Mouse (Mus musculus) brain, adult 2 months (tissue): ENCODE data around the gene Aptx.
A peak's percentile ranks its signal among the peaks of the same experiment; 100 is the strongest.

Experiments
- DNase-seq: peaks from one replicate; pipeline ENCODE4 v3.0.0; 2011; ENCODE audit warnings: low read depth, low spot score

Gene Aptx

DNA sequence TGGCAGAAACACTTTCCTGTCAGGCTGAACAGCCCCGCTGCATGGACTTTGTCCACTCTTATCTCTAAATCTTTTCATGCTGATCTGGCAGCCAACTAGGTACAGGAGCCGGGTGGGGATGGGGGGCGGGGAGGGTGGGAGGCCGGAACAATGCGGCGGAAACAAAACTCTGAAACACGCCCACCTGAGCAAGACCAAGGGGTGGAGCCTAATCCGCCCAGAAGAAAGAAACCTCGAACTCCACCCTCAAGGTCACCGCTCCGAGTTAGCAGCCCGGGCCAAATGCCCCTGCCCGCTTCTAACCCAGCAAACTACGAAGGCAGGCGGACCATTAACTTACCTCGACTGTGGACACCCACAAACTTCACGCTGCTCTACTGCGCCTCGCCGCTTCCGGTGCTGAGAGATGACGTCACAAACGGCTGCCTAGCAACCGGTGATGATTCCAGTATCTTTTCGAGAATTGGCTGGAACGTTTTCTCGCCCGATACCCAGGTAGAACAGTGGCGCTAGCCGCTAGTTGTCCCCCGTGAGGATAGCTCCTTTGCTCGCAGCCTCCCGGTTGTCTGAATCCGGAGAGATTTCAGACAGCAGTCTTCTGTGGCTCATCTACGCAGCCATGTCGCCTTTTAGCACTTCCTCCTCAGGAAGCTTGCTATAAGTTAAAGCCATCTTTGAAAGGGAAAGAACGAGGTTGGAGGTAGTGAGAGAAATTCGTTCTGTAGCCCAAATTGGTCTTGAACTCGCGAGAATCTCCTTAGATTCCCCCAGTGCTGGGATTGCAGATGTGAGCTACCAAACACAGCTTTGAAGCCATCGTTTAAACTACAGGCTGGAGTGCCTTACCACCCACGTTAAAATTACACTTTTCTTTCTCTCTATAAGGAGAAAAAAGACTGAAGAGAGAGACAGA, at the start of gene Aptx:
Gene Aptx, minus strand, starts transcription at position 398 of the 913 bp plus-strand sequence.
- DNase-seq: peak; percentile 98

DNA sequence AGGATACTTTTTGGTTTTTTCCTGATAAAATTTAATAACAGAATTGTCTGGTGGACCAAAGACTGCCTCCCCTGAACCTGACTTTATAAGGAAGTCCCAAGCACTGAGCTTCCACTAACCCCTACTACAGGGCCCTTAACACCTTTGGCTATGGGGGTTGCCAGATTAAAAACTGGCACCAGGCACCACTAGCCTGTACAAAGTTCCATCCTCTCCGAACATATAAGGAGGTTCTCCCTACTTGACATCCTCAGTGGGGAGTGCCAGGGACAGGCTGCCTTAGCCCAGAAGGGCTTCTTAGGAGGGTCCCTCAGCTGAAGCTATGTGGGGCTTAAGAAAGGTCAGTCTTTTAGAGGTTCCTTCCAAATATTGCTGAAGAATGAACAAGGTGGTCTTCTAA, 32.4 kb upstream of the Aptx start:
- no peak for DNase-seq

DNA sequence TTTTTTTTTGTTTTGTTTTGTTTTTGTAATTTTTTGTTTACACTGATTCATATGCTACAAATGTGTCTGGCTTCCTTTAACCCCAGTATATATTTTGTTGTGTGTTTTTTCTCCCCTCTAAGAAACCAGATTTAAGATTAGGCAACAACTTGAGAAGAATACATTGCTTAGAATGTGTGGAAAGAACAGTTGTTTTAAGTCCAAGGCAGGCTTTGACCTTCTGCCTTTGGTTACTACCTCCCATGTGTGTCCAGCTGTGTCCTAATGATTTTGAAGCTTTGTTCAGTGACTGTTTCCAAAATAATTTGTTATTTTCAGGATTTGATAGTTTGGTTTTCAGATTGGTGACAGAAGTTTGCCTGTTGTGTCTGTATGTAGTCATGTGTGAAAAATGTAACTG, 28.3 kb upstream of the Aptx start:
- DNase-seq: no peak

DNA sequence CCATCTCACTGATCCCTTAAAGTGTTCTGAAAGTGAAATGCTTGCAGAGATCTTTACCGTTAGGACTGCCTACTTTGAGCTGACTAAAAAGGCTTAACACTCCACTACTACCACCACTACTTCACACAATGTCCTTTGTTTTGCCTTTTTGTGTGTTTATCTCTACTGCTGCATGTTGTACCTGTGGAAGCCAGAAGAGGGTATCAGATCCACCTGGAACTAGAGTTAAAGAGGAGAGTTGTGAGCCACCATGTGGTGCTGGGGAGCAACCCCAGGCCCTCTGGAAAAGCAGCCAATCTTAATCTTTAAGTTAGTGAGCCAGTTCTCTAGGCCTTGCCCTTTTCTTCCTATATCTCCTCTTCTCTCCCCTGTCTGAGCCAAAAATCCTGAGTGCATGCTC, 24.3 kb upstream of the Aptx start:
- DNase-seq: peak; percentile 16

DNA sequence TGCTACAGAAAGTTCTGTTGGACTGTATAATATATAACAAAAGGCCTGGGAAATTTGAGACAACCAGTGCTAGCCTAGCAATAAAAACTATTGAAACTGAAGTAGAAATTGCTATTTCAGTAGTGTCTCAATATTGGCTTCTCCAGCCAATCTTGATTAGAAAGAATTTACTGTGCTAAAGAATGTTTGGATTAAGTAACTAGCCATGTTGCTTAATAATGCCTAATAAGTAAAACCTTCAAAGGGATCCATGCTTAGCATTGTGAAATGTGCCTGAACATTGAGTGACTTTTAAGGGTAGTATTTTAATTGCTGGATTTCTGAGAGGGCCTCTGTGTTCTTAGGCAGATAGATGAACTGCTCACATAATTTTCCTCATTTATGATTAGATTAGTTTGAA, 22.6 kb upstream of the Aptx start:
- no peak for DNase-seq

DNA sequence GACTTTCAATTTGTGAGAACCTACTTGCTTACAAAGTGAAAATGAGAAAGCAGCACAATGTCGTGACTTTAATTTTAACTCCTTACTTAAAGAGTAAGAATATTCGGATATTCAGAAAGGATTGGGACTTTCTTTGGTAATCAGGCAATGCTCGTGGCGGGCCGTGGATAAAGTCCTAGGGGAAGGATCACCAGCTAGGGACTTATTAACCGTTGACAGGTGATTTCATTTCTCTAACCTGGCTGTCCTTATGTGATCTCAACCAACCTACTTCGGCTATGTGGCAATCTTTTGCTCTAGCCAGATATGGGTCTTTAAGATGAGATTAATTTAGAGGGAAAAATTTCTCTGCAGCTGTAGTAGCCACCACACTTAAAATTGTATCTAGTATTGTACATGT, 22.1 kb upstream of the Aptx start:
- DNase-seq: no peak

DNA sequence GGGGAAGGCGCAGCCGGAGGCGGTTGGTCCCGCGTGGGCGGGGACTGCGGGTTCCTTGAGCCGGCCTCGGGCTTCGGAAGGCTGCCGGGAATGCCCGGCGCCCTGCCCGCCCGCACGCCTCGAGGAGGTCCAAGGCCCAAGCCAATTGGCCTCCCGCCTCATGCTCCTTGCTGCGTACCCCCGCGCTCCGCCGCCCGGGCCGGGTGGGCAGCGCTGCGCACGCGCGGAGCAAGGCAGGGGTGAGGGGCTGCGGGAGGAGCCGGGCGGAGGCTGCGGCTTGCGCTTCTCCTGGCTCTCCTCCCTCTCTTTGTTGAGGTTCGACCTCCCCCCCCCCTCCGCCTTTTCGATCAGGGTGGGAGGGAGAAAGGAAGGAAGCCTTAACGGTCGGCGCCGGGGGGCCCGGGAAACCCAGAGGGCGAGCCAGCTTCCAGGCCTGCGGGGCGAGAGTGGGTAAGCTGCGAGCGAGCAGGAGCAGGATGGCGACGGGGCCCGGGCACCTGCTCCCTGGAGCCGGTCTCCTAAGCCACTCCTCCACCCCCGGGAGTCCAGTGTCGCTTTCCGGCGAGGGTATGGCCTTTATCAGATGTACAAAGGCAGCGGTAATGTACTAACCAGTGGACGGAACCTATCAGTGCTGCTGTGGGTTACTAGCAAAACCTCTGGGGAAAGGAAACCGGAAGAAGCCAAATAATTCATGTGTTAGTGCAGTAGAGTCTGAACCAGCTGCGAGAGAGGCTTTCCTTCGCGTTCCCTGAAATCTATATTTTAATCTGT, 19.9 kb upstream of the Aptx start:
- DNase-seq: peak; percentile 82

DNA sequence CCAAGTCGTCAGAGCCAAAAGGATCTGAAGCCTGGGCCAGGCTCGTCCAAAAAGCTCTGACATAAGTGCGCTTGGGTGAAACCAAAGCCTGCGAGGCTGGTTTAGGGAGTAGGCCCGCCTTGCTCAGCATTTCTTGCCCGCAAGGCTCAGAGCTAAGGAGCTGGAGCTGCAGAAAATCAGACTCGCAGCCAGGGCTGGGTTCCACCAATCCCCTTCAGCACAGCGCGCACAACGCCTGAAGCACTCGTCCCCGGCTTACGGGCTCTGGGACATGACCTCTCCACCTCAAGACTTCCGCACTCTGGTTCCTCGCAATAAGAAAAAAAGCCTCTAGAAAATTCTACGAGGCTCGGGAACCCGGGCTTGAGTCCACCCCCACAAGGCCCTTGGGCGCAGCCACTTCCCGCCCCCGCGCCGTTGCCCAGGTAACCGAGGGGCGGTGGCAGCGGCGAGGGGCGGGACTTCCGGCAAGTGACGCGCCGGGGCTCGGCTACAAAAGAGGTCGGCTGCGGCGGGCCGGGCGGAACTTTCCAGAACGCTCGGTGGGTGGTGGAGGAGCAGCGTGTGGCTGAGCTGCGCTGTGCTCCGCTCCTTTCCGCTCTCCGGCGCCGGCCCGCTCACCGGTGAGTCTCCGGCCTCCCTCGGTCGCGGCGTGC, 19.1 kb upstream of the Aptx start, which contains the start of gene Dnaja1:
Gene Dnaja1, plus strand, starts transcription at position 140 of the 656 bp plus-strand sequence.
- DNase-seq: peak; percentile 97

DNA sequence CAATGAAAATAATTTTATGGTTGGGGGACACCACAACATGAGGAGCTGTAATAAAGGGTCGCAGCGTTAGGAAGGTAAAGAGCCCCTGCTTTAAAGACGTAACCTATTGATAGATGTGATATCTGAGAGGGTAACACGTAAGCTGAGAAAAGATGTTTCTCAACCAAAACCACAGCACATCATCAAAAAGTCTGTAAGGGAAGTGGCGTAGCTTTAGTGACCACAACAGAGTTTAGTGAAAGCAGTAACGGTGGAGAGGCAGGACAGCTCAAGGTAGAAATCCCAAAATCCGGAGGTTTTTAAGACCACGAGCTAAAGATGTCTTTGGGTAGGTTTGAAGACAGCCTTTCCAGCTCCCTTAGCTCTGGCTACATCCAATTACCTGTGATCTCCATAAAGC, 17.9 kb upstream of the Aptx start:
- no peak for DNase-seq

DNA sequence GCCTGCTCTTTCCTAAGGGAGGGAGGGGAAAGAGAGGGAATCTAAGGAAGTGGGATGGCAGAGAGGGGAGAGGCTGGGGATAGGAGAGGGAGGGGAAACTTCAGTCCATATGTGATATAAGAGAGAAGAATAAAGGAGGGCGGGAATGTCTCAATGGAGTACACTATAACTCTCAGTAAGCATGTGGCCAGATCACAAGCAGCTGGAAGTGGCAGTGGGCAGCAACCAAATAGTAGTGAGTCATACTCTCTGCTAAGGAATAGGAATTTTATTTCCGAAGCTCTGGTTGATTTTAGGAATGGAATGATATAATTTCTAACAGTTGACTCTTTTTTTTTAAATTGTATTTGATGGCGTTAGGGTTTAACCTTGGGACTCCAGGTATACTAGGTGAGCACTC, 14.1 kb upstream of the Aptx start:
- no peak for DNase-seq

DNA sequence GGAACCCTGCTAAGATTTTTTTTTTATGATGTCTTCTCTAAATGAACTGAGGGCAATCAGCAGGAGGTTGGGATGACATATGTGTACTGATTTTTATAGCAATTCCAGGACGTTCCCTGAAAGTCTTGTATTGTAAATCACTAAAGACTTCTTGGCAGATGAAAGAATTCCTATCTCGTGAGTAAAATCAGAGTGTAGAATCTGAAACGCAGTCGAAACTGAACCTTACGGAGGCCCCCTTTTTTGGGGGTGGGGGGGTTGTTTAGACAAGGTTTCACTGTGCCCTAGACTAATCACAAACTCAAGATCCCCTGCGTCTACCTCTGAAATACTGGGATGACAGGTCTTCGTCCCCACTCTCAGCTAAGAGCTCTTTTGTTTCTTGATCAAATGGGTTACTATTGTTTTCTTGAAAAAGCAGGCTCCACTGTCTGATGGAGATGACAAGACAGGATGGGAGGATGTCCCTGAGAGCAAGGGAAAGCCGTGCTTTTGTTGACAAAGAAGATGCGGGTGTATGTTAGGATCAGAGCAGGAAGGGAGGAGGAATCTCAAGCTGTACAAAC, 799 bp upstream of the Aptx start:
- DNase-seq: no peak

DNA sequence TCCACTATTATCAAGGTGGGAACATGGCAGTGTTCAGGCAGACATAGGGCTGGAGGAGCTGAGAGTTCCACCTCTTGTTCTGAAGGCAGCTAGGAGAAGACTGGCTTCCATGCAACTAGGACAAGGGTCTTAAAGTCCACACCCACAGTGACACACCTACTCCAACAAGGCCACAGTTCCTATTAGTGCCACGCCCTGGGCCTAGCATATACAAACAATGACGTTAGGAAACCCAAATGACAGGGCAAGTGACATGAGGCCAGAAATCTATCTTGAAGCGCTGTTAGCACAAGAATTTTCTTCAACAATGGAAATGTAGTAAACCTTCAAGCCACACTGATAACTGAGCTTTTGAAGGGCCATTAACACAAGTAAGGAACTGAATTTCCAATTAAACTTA, 1.2 kb downstream of the Aptx start:
- DNase-seq: no peak

DNA sequence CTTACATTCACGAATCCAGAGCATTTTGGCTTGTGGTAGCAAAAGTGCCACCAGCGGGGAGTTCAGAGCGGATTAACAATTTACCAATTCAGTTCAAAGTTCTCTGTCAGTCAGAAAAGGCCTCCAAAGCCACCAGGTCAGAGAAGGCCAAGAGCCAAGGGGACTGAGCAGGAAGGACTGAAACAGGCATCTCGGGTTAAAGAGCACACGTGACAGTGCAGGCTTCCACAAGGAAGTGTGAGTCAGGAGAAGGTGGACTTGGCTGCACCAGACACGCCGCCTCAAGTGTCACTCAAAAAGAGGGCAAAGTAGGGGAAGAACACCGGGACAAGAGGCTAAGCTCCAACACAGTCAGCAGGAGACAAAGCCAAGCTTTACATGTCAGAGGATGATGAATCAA, 2.8 kb downstream of the Aptx start:
- no peak for DNase-seq

DNA sequence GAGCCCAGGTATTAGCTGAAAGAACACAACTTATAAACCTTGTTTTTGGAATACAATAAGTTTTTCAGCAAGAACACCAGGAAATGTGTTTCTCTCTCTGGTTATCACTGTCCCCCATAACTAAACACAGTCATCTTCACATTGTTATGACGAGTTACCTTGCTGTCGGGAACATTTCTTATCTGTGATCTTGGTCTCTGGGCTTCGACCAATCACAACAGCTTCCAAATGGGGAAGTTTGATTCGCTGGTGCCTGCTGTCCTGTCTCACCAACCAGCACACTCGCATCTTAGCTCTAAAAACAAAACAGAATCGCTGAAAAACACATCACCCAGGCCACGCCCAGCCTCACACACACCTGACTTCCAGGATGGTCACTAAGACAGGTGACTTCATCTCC, 5.9 kb downstream of the Aptx start:
- no peak for DNase-seq

DNA sequence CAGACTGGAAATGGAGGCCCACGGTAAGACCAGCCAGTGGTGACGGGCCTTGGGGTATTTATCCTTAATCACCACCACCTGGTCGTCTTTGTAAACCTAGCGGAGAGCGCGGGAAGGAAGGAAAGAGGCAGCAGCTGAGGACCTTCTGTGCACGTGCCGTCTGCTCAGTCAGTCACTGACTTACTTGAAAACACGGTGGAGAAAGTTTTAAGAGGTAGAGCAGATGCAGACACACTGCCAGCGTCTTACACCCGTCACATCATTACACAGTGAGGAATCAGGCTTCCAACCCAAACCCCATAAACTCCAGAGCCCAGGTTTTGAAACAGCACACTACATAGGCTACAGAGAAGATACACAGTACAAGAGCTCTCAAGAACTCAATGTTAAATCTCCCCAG, 11.9 kb downstream of the Aptx start:
- DNase-seq: no peak

DNA sequence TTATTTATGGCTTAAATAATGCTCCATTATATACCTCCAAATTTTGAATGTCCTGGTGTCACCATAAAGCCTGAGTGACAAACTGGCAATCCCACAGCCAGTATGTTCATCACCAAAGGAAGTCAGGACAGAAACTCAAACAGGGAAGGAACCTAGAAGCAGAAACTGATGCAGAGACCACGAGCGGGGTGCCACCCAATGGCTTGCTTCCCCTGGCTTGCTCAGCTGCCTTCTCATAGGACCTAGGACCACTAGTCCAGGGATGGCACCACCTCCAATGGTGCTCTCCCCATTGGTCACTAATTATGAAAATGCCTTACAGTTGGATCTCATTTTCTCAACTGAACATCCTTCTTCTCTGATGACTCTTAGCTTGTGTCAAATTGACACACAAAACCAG, 19.7 kb downstream of the Aptx start:
- DNase-seq: no peak

DNA sequence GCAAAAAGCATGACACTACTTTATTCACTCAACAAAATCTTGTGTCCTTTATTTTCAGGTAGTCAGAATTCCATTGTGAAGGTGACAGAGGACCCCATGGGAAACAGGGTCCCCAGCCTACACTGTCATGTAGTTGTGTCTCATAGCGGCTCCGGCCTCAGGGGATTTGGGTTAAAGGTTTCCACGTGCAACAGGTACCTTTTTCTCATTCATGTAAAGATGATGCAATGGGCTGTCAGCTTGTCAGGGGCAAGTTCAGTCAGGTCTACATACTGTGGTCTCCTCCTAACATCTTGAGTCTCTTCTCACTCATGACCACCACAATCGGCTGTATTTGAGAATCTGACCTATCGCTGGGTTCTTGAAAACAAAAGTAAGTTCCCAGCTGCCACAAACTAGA, 20.6 kb downstream of the Aptx start:
- DNase-seq: no peak

DNA sequence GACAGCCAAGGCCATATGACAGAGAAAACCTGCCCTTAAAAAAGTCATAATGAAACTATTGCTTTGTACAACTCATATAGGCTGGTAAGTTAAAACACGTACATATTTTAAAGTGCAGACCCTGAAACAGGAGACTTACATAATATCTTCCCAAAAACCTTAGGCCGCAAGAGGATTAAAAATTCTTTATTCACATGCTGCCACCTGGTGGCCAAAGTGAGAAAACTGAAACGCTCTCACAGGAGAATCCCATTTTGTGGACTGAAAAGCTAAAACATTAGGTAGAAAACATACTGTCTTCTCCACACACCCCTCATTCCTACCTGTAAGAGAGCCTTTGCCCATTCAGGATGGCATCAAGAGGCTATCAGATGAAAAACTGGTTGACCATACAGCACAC, 21.1 kb downstream of the Aptx start:
- DNase-seq: peak; percentile 76

DNA sequence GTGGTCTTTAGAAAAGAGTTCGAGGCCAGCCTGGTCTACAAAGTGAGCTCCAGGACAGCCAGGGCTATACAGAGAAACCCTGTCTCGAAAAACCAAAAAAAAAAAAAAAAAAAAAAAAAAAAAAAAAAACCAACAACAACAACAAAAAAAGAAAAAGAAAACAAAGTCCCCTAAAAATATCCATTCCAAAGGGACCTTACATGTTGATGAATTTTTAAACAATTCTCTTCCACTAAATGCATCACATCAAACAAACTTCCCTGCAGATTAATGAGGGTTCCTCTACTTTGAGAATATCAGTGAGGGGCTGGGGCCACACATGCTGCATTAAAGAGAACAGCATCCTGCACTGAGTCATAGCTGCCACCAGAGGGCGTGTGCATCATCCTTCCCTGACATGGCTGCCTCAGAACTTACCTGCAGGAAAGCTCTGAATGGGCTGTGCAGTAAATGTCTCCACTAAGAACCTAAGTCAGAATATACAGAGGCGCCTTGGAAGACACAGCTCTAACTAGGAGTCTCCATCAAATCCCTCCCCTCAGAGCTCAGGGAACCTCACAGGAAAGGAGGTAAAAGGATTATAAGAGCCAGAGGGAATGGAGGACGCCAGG, 22.6 kb downstream of the Aptx start:
- peak; percentile 77 for DNase-seq

DNA sequence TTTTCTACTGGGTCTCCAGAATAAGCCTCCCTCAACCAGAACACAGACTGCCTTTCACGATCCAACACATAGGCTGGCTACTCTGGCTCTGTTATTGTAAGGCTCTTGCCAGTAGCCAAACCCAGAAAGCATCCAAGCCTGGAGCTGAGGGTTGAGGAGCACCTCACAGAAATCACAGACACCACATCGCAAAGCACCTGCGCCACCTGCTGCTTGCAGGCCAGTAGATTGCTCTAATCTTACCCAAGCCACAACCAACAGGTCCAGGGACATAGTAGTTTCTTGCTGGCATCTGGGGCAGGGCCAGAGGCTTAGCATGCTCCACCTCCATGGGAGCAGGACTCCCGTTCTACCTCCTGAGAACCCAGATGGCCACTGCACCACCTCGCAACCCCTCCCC, 25.9 kb downstream of the Aptx start:
- peak; percentile 71 for DNase-seq

DNA sequence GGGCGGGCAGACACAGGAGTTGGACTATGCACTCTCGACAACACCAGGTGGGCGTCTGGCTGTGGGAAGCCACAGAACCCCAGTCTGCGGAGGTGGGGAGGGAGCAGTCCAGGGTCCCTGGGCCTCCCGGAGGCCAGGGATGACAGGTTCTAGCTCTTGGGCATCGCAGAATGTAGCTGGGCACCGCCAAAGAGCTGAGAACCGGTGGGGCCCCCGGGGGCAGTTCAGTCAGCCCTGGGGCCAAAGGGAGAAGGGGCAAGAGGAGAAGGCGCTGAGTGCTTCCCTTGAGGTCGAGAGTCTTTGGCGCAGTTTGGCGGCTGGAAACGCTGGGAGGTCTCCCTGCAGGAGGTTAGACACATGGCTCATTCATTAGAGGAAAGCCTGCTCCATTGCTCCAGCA, 26.7 kb downstream of the Aptx start:
- no peak for DNase-seq

DNA sequence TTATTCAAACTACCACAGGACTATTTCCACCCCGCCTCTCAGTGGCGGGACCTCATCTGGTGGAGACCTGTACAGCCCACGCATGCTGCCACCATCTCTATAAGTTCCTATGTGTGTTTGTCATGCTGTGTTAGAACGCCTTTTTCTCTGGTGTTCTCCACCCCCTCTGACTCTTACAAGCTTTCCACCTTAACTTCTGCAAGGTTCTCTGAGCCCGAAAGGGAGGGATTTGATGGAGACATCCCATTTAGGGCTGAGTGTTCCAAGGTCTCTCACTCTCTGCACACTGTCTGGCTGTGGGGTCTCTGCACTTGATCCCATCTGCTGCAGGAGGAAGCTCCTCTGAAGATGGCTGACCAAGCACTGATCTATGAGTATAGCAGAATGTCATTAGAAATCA, 29.5 kb downstream of the Aptx start:
- DNase-seq: no peak
